Mouse (Mus musculus): ENCODE data around the gene Art5. TPM values are rescaled to one million over a fixed set of nuclear protein-coding genes. Genes with fewer than 3 reads are reported as not detected.

Gene Art5
- total RNA-seq, 1 experiment from 2014 or later = 1.1 TPM

Other genes with a start within 250 kb of the Art5 start
- gene Anapc15, start 245.8 kb downstream of the Art5 start, total RNA-seq (2017) = 51.8 and 69.3 TPM in 2 replicates
- gene Folr1, start 238.7 kb downstream of the Art5 start, total RNA-seq (2017) = not detected in 2 replicates
- gene Lamtor1, start 203.6 kb downstream of the Art5 start, total RNA-seq (2017) = 42.7 and 71.2 TPM in 2 replicates
- 0.13 and 0.84 TPM in 2 replicates for gene Tomt, start 203.1 kb downstream of the Art5 start, total RNA-seq (2017)
- gene Lrrc51, start 175.6 kb downstream of the Art5 start, total RNA-seq (2017) = 2.4 and 3.2 TPM in 2 replicates
- gene Numa1, start 175.4 kb downstream of the Art5 start, total RNA-seq (2017) = 315 and 392 TPM in 2 replicates
- gene Il18bp, start 90.8 kb downstream of the Art5 start, total RNA-seq (2017) = 3.9 and 4.7 TPM in 2 replicates
- 10.9 and 12.1 TPM in 2 replicates for gene Rnf121, start 44.0 kb downstream of the Art5 start, total RNA-seq (2017)
- gene Xndc1, start 44.0 kb downstream of the Art5 start, total RNA-seq (2017) = 38.6 and 41.2 TPM in 2 replicates
- 1.6 and 2.0 TPM in 2 replicates for gene Xntrpc, start 43.8 kb downstream of the Art5 start, total RNA-seq (2017)
- not detected in 2 replicates for gene Trpc2, start 26.4 kb downstream of the Art5 start, total RNA-seq (2017)
- gene Art1, start 7.7 kb downstream of the Art5 start, total RNA-seq (2017) = 0.55 and 1.5 TPM in 2 replicates
- 0.31 and 0.60 TPM in 2 replicates for gene Chrna10, start 7.3 kb upstream of the Art5 start, total RNA-seq (2017)
- gene Nup98, start 100.7 kb upstream of the Art5 start, total RNA-seq (2017) = 55.3 and 58.8 TPM in 2 replicates
- gene Pgap2, start 100.7 kb upstream of the Art5 start, total RNA-seq (2017) = 35.2 and 48.2 TPM in 2 replicates
- 34.9 and 35.8 TPM in 2 replicates for gene Rhog, start 146.6 kb upstream of the Art5 start, total RNA-seq (2017)
- gene Stim1, start 158.3 kb upstream of the Art5 start, total RNA-seq (2017) = 31.1 and 38.0 TPM in 2 replicates